Mouse (Mus musculus): Measurements from ENCODE around the gene Olfr549.

Olfr549 gene

GRCm38 (mm10) chr7:102597378-102598031, 47.8 kb downstream of the Olfr549 start, which contains the start of gene Olfr552:
Olfr552 (plus strand) TSS chr7:102597770.
- no peak for DNase-seq
